Mouse (Mus musculus) left cerebral cortex, postnatal 25 days (tissue): ENCODE results near the gene A930004D18Rik. TPM values are rescaled to one million over a fixed set of nuclear protein-coding genes. Genes with fewer than 3 reads are reported as not detected.

Experiments used
- DNase-seq, 2 experiments: peaks; one replicate each; pipeline ENCODE4 v3.0.0; 2022; ENCODE audit warnings: low spot score in 2 of 2, mixed read lengths in 1 of 2
- intact Hi-C: fragments of 180-260 bp; cut with DNase I; formaldehyde crosslinking; loops from one replicate; pipeline ENCODE4 v1.15.1; 2025
- total RNA-seq, 2 experiments: library from RNA; stranded (reverse); gene quantifications; 2 replicates each; pipeline ENCODE4 v1.2.3; 2021

Gene A930004D18Rik
- total RNA-seq, 2 experiments from 2014 or later = 1.7 to 2.8 TPM

GRCm38 (mm10) chr2:18055016-18055928, 17.7 kb upstream of the A930004D18Rik start, which contains the start of gene Mllt10:
Gene Mllt10, plus strand, starts transcription at chr2:18055237.
- intact Hi-C loops = loop anchor here (5.0 kb wide), 2 partner anchors 152 to 622 kb away; partner anchors contain the start of gene Bmi1

GRCm38 (mm10) chr2:18053951-18054530, 16.5 kb upstream of the A930004D18Rik start:
- intact Hi-C loops = no loop called here
- DNase-seq = no peak

More at GRCm38 (mm10) chr2:18055016-18055928, 17.7 kb upstream of the A930004D18Rik start, which contains the start of gene Mllt10:
- DNase-seq = no peak

- DNase-seq = no peak
- intact Hi-C loops = no loop called here
Measured at GRCm38 (mm10) chr2:18053243-18053950, 15.9 kb upstream of the A930004D18Rik start.

GRCm38 (mm10) chr2:18052581-18052980, 15.0 kb upstream of the A930004D18Rik start:
- no peak for DNase-seq
- intact Hi-C loops = no loop called here

GRCm38 (mm10) chr2:18051831-18052170, 14.3 kb upstream of the A930004D18Rik start:
- intact Hi-C loops = no loop called here
- no peak for DNase-seq

GRCm38 (mm10) chr2:18051026-18051830, 13.7 kb upstream of the A930004D18Rik start:
- intact Hi-C loops = no loop called here
- DNase-seq = no peak

- intact Hi-C loops = no loop called here
- no peak for DNase-seq
Measured at GRCm38 (mm10) chr2:18050541-18050985, 13.0 kb upstream of the A930004D18Rik start.

- DNase-seq = no peak
- intact Hi-C loops = no loop called here
Measured at GRCm38 (mm10) chr2:18050018-18050417, 12.5 kb upstream of the A930004D18Rik start.

- DNase-seq = no peak
- intact Hi-C loops = loop anchor here (5.0 kb wide), 1 partner anchor 643 kb away; the partner anchor contains the start of gene Spag6
Measured at GRCm38 (mm10) chr2:18049279-18049821, 11.8 kb upstream of the A930004D18Rik start.

GRCm38 (mm10) chr2:18048453-18049075, 11.0 kb upstream of the A930004D18Rik start, which contains the start of gene Skida1:
Gene Skida1, minus strand, starts transcription at chr2:18049051.
- intact Hi-C loops = loop anchor here (1.0 to 5.0 kb wide), 2 partner anchors 8 to 644 kb away; partner anchors contain the start of gene Spag6
- no peak for DNase-seq

GRCm38 (mm10) chr2:18047646-18048452, 10.3 kb upstream of the A930004D18Rik start:
- intact Hi-C loops = loop anchor here (1.0 to 5.0 kb wide), 3 partner anchors 8 to 644 kb away; partner anchors contain the start of gene Spag6
- peak; percentile 72 to 80 for DNase-seq

- DNase-seq = peak; percentile 58 to 76
- intact Hi-C loops = loop anchor here (1.0 to 5.0 kb wide), 2 partner anchors 18 to 645 kb away; partner anchors contain the start of gene Spag6
Measured at GRCm38 (mm10) chr2:18046758-18047645, 9.5 kb upstream of the A930004D18Rik start.

- no peak for DNase-seq
- intact Hi-C loops = loop anchor here (5.0 kb wide), 1 partner anchor 646 kb away; the partner anchor contains the start of gene Spag6
Measured at GRCm38 (mm10) chr2:18046186-18046585, 8.6 kb upstream of the A930004D18Rik start.

- no peak for DNase-seq
- intact Hi-C loops = loop anchor here (5.0 kb wide), 1 partner anchor 647 kb away; the partner anchor contains the start of gene Spag6
Measured at GRCm38 (mm10) chr2:18045781-18046181, 8.2 kb upstream of the A930004D18Rik start.

- no peak for DNase-seq
- intact Hi-C loops = loop anchor here (5.0 kb wide), 1 partner anchor 647 kb away; the partner anchor contains the start of gene Spag6
Measured at GRCm38 (mm10) chr2:18045143-18045780, 7.7 kb upstream of the A930004D18Rik start.
